Mouse (Mus musculus) T-helper 17 cell (primary cell): ENCODE measurements around the gene Pgp.
"Not testable (repeated sequence)": the region's sequence is repeated elsewhere in the genome, so short reads cannot be mapped to it uniquely, and the experiment has no call there.

Source experiments
- in situ Hi-C, 2 experiments: fragments of 300-600 bp; cut with MboI, MseI; formaldehyde crosslinking; loops; 1 replicate in 1 of 2; 2 replicates in 1 of 2; pipeline ENCODE4 v1.15.1; 2025; ENCODE audit warnings: high pct_unique_total_duplicates in 2 of 2

The Pgp gene

DNA sequence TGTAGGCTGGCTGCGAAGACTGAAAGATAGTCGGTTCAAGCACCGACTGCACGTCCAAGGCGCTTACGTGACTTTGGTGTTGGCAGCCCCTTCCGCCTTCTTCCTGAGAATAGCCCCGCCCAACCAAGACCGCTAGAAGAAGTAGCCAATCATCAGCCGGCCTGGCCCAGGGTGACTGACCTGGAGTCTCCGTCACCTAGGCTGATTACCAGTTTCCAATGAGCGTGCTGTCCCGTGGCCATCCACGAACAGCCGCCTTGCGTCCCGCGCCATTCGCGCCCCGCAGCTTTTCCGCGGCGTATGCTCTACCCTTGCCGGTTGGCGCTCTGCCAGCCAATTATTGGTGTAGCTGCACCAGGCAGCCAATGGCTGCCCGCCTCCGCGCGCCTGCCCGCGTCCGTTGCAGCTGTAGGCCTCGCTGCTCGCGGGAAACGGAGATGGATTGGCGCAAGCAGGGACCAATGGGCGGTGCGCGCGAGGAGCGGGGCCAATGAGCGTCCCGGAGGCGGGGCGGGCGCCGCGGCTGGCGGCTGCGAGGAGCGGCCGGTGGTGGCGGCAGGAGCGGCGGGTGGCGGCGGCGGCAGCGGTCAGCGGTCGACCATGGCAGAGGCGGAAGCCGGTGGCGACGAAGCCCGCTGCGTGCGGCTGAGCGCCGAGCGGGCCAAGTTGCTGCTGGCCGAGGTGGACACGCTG lies at the start of gene Pgp, which contains the start of gene E4f1:
Pgp (plus strand) TSS at position 483 of the 693 bp plus-strand sequence.
E4f1 (minus strand) TSS at position 404 of the 693 bp plus-strand sequence.
- in situ Hi-C loops: loop anchor here in 1 of 2 experiments (25.0 kb wide), 1 partner anchor 1442 kb away; the partner anchor contains the start of gene Rab40c

GRCm38 (mm10) chr17:24423114-24423513 lies 47.1 kb upstream of the Pgp start:
- in situ Hi-C loops: no loop called here

DNA sequence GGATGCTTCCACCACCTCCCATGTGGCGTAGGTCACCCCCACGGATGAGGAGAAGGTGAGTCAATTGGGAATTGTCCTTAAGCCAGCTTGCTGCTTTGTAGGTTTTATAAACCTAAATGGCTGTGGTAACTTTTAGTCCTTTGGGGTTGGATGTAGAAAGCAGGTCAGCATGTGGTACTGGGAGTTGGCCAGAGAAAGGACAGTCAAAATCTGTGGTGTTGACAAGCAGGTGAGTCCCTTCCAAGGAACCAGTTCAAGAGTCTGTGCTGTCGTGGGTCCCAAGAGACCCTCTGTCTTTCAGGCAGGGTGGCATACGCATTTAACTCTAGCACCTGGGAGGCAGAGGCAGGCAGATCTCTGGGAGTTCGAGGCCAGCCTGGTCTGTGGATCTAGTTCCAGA lies 45.7 kb upstream of the Pgp start:
- in situ Hi-C loops: no loop called here

DNA sequence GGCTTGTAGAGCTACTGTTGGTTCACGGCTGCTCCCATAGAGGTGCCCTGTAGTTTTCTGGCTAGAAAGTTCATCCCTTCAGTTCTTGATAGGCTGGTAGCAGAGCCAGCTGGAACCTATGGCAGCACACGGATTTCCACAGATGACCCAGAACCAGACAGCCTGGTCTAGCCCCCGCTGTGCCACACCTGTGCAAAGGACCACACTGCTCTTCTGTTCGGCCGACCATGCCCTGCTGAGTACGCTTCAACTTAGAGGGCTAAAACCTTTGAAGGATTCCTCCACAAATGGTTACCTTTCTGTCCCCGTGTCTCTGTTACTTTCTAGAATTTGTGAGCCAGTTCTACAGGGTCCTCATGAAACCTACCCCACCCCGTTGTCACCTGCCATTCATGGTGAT lies 44.9 kb upstream of the Pgp start:
- in situ Hi-C loops: not testable (repeated sequence)

- in situ Hi-C loops: no loop called here
Measured at GRCm38 (mm10) chr17:24425905-24426304, 44.3 kb upstream of the Pgp start.

DNA sequence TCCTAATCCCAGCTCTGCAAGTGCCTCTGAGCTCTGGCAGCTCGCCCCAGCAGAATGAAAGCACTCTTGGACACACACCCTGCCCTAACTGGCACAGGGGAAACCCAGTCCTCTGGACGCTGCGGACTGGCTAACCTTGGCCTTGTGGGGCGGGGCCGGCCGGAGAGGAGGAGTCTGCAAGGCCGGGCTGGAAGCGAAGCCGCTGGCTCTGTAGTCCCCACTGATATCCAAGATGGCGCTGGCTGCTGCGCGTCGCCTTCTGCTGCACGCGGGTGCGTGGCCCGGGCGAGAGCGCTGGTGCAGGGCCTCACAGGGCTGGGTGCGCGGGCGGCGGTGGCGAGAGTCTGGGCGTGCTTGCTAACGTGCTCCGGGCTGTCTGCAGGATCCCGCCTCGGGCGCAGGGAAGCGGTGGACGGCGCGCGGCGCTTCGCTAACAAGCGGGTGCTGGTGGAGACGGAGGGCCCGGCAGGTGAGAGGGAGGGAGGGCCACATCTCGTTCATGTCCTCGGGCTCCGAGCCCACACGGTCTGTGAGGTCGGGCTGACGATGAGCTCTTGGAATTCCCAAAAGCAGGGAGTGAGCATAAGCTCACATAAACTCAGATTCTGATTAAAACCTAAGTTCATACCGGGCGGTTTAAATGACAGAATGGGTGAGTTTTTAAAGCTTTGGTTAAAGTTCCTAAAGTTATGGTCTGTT lies 43.6 kb upstream of the Pgp start, which contains the start of gene Eci1:
Eci1 (plus strand) TSS at position 171 of the 699 bp plus-strand sequence.
- in situ Hi-C loops: no loop called here

DNA sequence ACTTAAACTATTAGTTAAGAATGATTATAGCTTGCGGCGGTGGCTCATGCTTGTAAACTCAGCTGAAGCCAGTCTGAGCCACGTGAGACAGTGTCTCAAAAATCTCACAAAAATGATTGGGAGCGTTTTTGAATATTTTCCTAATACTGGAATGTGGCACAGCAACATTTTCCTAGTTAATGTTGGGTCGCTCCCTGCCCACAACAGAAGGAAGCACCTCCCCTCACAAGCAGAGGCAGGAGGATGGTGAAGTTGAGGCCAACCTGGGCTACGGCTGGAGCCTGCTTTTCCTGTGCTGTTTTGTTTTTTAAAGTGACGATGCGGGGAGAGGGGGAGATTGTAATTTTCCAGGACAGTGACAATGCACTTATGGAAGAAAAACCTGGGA lies 43.0 kb upstream of the Pgp start:
- in situ Hi-C loops: no loop called here

DNA sequence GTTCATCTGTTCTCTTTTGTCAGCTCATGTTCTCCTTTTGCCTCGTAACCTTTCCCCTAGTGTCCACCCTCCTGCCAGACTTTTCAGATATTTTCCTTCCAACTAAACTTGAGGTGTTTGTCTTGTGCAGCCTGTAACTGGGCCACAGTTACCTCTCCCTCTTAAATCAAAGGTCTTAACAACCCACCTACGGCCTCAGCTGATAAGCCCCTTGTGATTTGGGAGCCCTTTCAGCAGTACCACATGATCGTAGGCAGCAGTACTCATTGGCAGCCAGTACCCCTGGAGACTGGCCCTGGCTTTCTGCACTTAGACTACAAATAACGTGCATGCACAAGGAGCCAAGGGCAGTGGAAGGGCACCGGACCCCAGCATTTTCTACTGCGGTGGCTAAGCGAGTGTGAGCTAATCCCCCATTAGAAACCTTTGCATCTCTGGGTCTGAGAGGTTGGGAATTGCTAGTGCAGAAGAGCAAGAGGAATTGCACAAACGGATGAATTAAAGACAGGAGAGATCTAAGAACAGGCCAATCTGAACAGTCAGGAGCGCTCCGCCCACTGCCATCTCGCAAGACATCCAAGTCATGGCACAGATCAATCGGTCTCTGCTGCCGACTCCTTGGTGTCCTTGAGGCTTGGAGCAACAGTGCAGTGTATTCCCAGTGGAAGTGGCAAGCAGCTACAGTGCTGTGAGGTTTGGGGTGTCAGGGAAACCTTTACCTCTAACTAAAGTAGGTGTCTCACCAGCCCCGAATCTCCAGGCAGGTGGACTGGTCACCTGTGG lies 40.8 kb upstream of the Pgp start:
- in situ Hi-C loops: no loop called here

- in situ Hi-C loops: no loop called here
Measured at GRCm38 (mm10) chr17:24437016-24437415, 33.2 kb upstream of the Pgp start.

- in situ Hi-C loops: loop anchor here in 1 of 2 experiments (5.0 kb wide), 1 partner anchor 53 kb away; no protein-coding TSS in a partner anchor
Measured at GRCm38 (mm10) chr17:24440377-24440776, 29.8 kb upstream of the Pgp start.

- in situ Hi-C loops: loop anchor here in 1 of 2 experiments (5.0 kb wide), 1 partner anchor 54 kb away; no protein-coding TSS in a partner anchor
Measured at GRCm38 (mm10) chr17:24441148-24441547, 29.0 kb upstream of the Pgp start.

DNA sequence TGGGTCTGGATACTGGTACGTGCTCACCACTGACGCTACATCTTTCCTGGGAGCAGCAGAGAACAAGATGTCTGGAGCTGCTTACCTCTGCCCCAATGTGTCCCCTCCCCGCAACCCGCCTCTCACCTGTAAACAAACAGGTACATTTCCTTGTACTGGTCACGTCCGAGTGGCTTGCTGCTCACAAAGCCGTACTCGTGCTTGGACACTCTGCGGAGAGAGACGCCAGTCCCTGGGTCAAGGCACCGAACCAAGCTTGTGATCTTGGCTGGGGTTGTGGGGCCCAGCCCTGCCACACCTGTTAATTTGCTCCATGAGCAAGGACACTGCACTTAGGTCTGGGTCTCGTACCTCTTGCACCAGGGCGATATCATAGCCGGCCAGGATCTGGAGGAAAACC lies 28.1 kb upstream of the Pgp start:
- in situ Hi-C loops: loop anchor here in 1 of 2 experiments (5.0 kb wide), 1 partner anchor 55 kb away; no protein-coding TSS in a partner anchor

GRCm38 (mm10) chr17:24442632-24443155 lies 27.5 kb upstream of the Pgp start, which contains the start of gene Dnase1l2:
Dnase1l2 (minus strand) TSS chr17:24443105.
- in situ Hi-C loops: loop anchor here in 1 of 2 experiments (5.0 kb wide), 1 partner anchor 55 kb away; no protein-coding TSS in a partner anchor

DNA sequence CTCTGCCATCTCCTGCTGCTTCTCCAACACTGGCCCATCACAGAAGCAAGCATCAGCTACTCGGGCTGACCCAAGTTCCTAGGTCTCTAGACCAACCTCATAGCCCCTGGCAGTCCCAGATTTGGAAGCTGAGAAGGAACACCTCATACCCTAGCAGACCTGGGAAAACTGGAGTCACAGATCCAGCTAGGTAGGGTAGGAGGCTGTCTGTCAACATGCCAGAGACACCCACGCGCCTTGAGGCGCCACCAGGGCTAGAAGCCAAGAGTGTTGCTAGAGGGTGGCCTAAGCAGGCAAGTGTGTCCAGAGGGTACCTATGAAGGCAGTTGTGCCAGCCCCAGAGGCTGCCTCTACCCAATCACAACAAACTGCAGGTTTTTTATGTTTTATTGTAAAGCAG lies 26.8 kb upstream of the Pgp start:
- in situ Hi-C loops: loop anchor here in 1 of 2 experiments (5.0 kb wide), 1 partner anchor 56 kb away; no protein-coding TSS in a partner anchor

- in situ Hi-C loops: no loop called here
Measured at GRCm38 (mm10) chr17:24446590-24446989, 23.6 kb upstream of the Pgp start.

- in situ Hi-C loops: no loop called here
Measured at GRCm38 (mm10) chr17:24449507-24449906, 20.7 kb upstream of the Pgp start.

DNA sequence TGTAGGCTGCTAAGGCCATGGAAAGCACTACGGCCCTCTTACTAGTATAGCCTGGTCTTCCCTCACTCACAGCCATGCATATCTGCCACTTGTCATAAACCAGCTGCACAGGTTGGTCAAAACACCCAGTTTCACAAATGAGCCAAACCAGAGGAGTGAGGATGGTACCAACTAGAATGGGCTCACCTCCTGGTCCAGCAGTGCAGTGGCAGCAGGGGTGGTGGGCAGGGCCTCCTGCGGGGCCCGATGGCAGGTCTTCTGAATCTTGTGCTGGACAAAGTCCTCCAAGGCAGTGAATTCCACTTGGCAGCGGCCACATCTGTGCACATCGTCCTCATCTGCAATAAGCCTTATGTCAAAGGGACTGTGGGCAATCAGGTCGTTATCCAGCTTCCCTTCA lies 19.0 kb upstream of the Pgp start:
- in situ Hi-C loops: loop anchor here in 1 of 2 experiments (25.0 kb wide), 1 partner anchor 1461 kb away; the partner anchor contains the start of gene Rab40c

- in situ Hi-C loops: loop anchor here in 1 of 2 experiments (25.0 kb wide), 1 partner anchor 1459 kb away; the partner anchor contains the start of gene Rab40c
Measured at GRCm38 (mm10) chr17:24453372-24453771, 16.8 kb upstream of the Pgp start.

DNA sequence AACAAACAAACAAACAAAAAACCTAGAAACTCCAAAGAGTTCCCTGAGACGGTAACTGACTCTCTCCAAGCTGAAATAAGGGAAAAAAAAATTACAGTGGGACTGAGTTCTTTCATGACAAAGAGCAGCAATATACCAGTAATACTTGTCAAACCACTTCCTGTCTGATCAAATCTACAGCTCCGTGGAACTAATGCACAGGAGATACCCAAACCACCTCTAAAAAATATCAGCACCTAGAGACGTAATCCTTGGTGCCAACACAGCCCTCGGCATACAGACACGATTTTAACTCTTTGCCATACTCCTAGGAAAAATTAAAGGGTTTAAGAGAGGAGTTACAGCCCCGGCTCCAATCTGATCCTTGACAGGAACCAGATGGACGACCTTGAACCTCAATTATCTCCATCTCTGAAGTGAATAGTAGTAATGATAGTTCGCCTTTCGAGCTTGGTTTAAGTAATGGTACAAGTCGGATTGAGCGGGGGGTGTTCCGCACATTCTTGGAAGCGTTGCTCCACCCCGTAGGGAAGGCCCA lies 15.9 kb upstream of the Pgp start:
- in situ Hi-C loops: loop anchor here in 1 of 2 experiments (25.0 kb wide), 1 partner anchor 1458 kb away; the partner anchor contains the start of gene Rab40c

DNA sequence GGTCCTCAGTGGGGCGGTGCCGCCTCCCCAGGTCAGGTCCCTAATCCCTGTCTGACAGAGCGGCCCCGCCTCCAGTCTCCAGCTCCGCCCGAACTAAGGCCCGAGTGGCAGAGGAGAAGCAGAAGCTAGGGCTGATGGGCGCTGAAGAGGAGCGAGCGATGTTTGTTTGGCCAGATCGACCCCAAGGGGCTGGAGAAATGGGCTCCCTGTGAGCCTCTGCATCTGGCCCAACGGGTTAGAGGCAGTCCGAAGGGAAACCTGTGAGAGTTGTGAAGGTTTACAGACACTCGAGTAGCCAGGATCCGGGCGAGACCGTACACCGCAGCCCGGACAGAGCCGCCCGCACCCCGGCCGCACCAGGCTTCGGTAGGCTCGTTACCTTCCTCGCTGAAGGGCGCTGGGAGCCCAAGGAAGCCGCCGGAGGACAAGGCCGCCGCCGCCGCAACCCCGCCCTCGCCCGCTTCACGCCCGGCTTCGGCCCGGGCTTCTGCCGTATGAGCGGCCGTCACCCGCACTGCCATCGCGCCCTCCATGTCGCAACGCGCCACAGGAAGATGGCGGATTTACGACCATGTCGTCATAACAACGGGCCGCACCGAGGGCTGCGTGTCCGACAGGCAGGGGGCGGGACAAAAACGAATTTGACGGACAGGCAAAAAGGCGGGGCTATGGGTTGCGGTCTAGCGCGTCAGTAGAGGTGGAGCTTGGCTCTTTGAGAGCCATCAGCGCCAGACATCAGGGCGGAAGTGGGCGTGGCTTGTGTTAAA lies 15.3 kb upstream of the Pgp start:
- in situ Hi-C loops: loop anchor here (5.0 to 25.0 kb wide), 2 partner anchors 973 to 1457 kb away; partner anchors contain the start of gene Rab40c (in 1 of the 2)
